Mouse (Mus musculus) C2C12 (cell line): ENCODE measurements around the gene Bid. TPM values are rescaled to one million over a fixed set of nuclear protein-coding genes. Genes with fewer than 3 reads are reported as not detected.
"Not testable (repeated sequence)": the region's sequence is repeated elsewhere in the genome, so short reads cannot be mapped to it uniquely, and the experiment has no call there.

Experiments
- H3K27me3 ChIP-seq: one replicate; pipeline ENCODE4 v1.6.1; 2011; ENCODE audit not compliant: control insufficient read depth, insufficient read depth, insufficient read length
- H3K36me3 ChIP-seq: one replicate; pipeline ENCODE4 v1.6.1; 2011; ENCODE audit not compliant: control insufficient read depth, insufficient read depth
- H3K4me3 ChIP-seq: one replicate; pipeline ENCODE4 v1.5.1; 2011; ENCODE audit warnings: mild to moderate bottlenecking, control low read depth; ENCODE audit not compliant: poor library complexity, insufficient read depth, severe bottlenecking
- H3K79me2 ChIP-seq: one replicate; pipeline ENCODE4 v1.6.1; 2011; ENCODE audit not compliant: control insufficient read depth, insufficient read depth
- H3K79me3 ChIP-seq: one replicate; pipeline ENCODE4 v1.6.1; 2011; ENCODE audit warnings: low read depth, control low read depth
- H3ac ChIP-seq: one replicate; pipeline ENCODE3; 2011; ENCODE audit warnings: low read depth; ENCODE audit not compliant: control insufficient read depth, insufficient read length
- CEBPB ChIP-seq: IDR thresholded peaks from one replicate; pipeline ENCODE4 v1.6.1; 2011; ENCODE audit warnings: low read depth, mild to moderate bottlenecking, control low read depth, moderate library complexity
- CTCF ChIP-seq: IDR thresholded peaks from one replicate; pipeline ENCODE4 v1.5.1; 2011; ENCODE audit not compliant: control insufficient read depth, insufficient read depth, insufficient read length
- FOSL1 ChIP-seq: IDR thresholded peaks from one replicate; pipeline ENCODE4 v1.8.0; 2011; ENCODE audit warnings: mild to moderate bottlenecking, low read length; ENCODE audit not compliant: poor library complexity, insufficient read depth, severe bottlenecking
- MAX ChIP-seq: IDR thresholded peaks from one replicate; pipeline ENCODE4 v1.6.1; 2011; ENCODE audit warnings: mild to moderate bottlenecking, control low read depth
- MYOD1 ChIP-seq: IDR thresholded peaks from one replicate; pipeline ENCODE4 v1.6.1; 2011; ENCODE audit warnings: low read depth; ENCODE audit not compliant: control insufficient read depth, insufficient read length
- MYOG ChIP-seq: IDR thresholded peaks from one replicate; pipeline ENCODE4 v1.6.1; 2011; ENCODE audit not compliant: control insufficient read depth, insufficient read length; ENCODE audit errors: extremely low read depth
- USF1 ChIP-seq: IDR thresholded peaks from one replicate; pipeline ENCODE4 v1.6.1; 2011; ENCODE audit warnings: low read depth, mild to moderate bottlenecking, control low read depth, moderate library complexity
- polyA plus RNA-seq: library from polyadenylated mRNA; unstranded; fragments of >200 nt; fragmentation: generic; extraction: Trizol; gene quantifications from one replicate; pipeline ENCODE4 v1.2.1, GENCODE M21; 2012; ENCODE audit warnings: missing spikeins

Bid gene
- polyA plus RNA-seq, 1 experiment: 48.1 TPM

GRCm38 (mm10) chr6:120933670-120934069, 17.0 kb upstream of the Bid start:
- H3K79me2 ChIP-seq: no peaks in the 10 kb centered on the region
- TF ChIP-seq MYOD1: no peak
- TF ChIP-seq MYOG: no peak
- TF ChIP-seq MAX: no peak
- no peak for TF ChIP-seq CTCF

GRCm38 (mm10) chr6:120932597-120932996, 15.9 kb upstream of the Bid start:
- Histone ChIP-seq H3ac (no peak overlapping the region), H3K27me3 (no peaks in the 10 kb centered on the region), H3K79me3 (no peaks in the 10 kb centered on the region), H3K79me2 (no peaks in the 10 kb centered on the region), H3K4me3 (no peak overlapping the region), H3K36me3 (no peaks in the 10 kb centered on the region)
- TF ChIP-seq CTCF (no peak), MAX (no peak), MYOG (no peak), MYOD1 (no peak), USF1 (no peak)

More at GRCm38 (mm10) chr6:120933670-120934069, 17.0 kb upstream of the Bid start:
- no peaks in the 10 kb centered on the region for H3K27me3 ChIP-seq
- no peaks in the 10 kb centered on the region for H3K79me3 ChIP-seq
- no peak overlapping the region for H3ac ChIP-seq
- H3K4me3 ChIP-seq: no peak overlapping the region
- no peaks in the 10 kb centered on the region for H3K36me3 ChIP-seq

GRCm38 (mm10) chr6:120930450-120931306, 14.0 kb upstream of the Bid start:
- H3K36me3 ChIP-seq: no peaks in the 10 kb centered on the region
- TF ChIP-seq CEBPB: no peak
- TF ChIP-seq USF1: no peak
- no peak for TF ChIP-seq CTCF
- TF ChIP-seq MAX: no peak
- no peak for TF ChIP-seq FOSL1
- no peak for TF ChIP-seq MYOG
- no peak for TF ChIP-seq MYOD1
- no peaks in the 10 kb centered on the region for H3K27me3 ChIP-seq
- no peaks in the 10 kb centered on the region for H3K79me3 ChIP-seq
- no peaks in the 10 kb centered on the region for H3K79me2 ChIP-seq
- H3ac ChIP-seq: no peak overlapping the region
- no peak overlapping the region for H3K4me3 ChIP-seq

- no peaks in the 10 kb centered on the region for H3K27me3 ChIP-seq
- no peaks in the 10 kb centered on the region for H3K36me3 ChIP-seq
- no peak overlapping the region for H3K4me3 ChIP-seq
- no peak overlapping the region for H3ac ChIP-seq
- TF ChIP-seq CEBPB (no peak), MAX (no peak)
- H3K79me3 ChIP-seq: no peaks in the 10 kb centered on the region
- H3K79me2 ChIP-seq: no peaks in the 10 kb centered on the region
These were observed 12.8 kb upstream of the Bid start for GRCm38 (mm10) chr6:120929421-120929820.

GRCm38 (mm10) chr6:120927765-120928164, 11.1 kb upstream of the Bid start:
- Histone ChIP-seq H3K36me3 (no peaks in the 10 kb centered on the region), H3K27me3 (no peaks in the 10 kb centered on the region), H3ac (no peak overlapping the region), H3K79me3 (no peaks in the 10 kb centered on the region), H3K4me3 (no peak overlapping the region), H3K79me2 (no peaks in the 10 kb centered on the region)
- TF ChIP-seq MYOD1 (peak; percentile 3), CEBPB (no peak), USF1 (peak; percentile 85)

GRCm38 (mm10) chr6:120926880-120927279, 10.2 kb upstream of the Bid start:
- H3K27me3 ChIP-seq: no peaks in the 10 kb centered on the region
- TF ChIP-seq CTCF (no peak), MYOD1 (no peak), MAX (no peak), FOSL1 (no peak), CEBPB (no peak), USF1 (no peak), MYOG (no peak)
- H3K79me3 ChIP-seq: no peaks in the 10 kb centered on the region
- no peaks in the 10 kb centered on the region for H3K36me3 ChIP-seq
- H3K79me2 ChIP-seq: no peaks in the 10 kb centered on the region
- H3K4me3 ChIP-seq: no peak overlapping the region
- no peak overlapping the region for H3ac ChIP-seq

- not testable (repeated sequence) for H3ac ChIP-seq, H3K79me3 ChIP-seq, H3K79me2 ChIP-seq, H3K27me3 ChIP-seq, H3K36me3 ChIP-seq, H3K4me3 ChIP-seq
These were observed 8.2 kb upstream of the Bid start for GRCm38 (mm10) chr6:120924791-120925321.
